Mouse (Mus musculus) stomach, postnatal 0 days (tissue): ENCODE results near the gene Galntl6. TPM values are rescaled to one million over a fixed set of nuclear protein-coding genes. Genes with fewer than 3 reads are reported as not detected.
"Not testable (repeated sequence)": the region's sequence is repeated elsewhere in the genome, so short reads cannot be mapped to it uniquely, and the experiment has no call there.

Experiments used
- ATAC-seq: fragments of 200-750 bp; cut with Nextera tagmentation; 2 replicates; pipeline ENCODE4 v1.8.0; 2017; ENCODE audit not compliant: low FRiP score, low TSS enrichment
- DNase-seq: peaks from one replicate; pipeline ENCODE4 v3.0.0-alpha.2; 2016; ENCODE audit warnings: low spot score
- H3K27ac ChIP-seq: fragments of 300-500 bp; sonication (generic); replicated peaks from 2 replicates; pipeline ENCODE4 v1.5.1; 2014; ENCODE audit warnings: mild to moderate bottlenecking, control low read depth
- H3K27me3 ChIP-seq: fragments of 300-500 bp; sonication (generic); 2 replicates; pipeline ENCODE4 v1.6.1; 2014; ENCODE audit warnings: low read length; ENCODE audit not compliant: control insufficient read depth, insufficient read depth
- H3K36me3 ChIP-seq: fragments of 300-500 bp; sonication (generic); 2 replicates; pipeline ENCODE4 v1.6.1; 2014; ENCODE audit warnings: low read length, mixed read lengths; ENCODE audit not compliant: control insufficient read depth, insufficient read depth
- H3K4me1 ChIP-seq: fragments of 300-500 bp; sonication (generic); replicated peaks from 2 replicates; pipeline ENCODE4 v1.6.1; 2014; ENCODE audit warnings: antibody characterized with exemption; ENCODE audit not compliant: control insufficient read depth, insufficient read depth
- H3K4me2 ChIP-seq: fragments of 300-500 bp; sonication (generic); replicated peaks from 2 replicates; pipeline ENCODE4 v1.6.1; 2014; ENCODE audit warnings: low read depth, mild to moderate bottlenecking, control low read depth, moderate library complexity
- H3K4me3 ChIP-seq: fragments of 300-500 bp; sonication (generic); 2 replicates; pipeline ENCODE4 v1.5.1; 2014; ENCODE audit warnings: low read depth, low read length, control low read depth
- H3K9ac ChIP-seq: fragments of 300-500 bp; sonication (generic); 2 replicates; pipeline ENCODE4 v1.6.1; 2014; ENCODE audit warnings: mild to moderate bottlenecking, low read length, control low read depth, mixed read lengths
- H3K9me3 ChIP-seq: fragments of 300-500 bp; sonication (generic); 2 replicates; pipeline ENCODE4 v1.6.1; 2016; ENCODE audit warnings: low read length; ENCODE audit not compliant: control insufficient read depth
- CTCF ChIP-seq: IDR thresholded peaks from 2 replicates; pipeline ENCODE4 v1.5.1; 2016; ENCODE audit warnings: antibody characterized with exemption, low read depth, mild to moderate bottlenecking, moderate library complexity
- EP300 ChIP-seq: optimal IDR thresholded peaks from 2 replicates; pipeline ENCODE3; 2016; ENCODE audit warnings: antibody characterized with exemption
- WGBS: fragments of 180-500 bp; shearing (Covaris S2); extraction: QIAGEN DNeasy Blood & Tissue Kit; methylation state at CpG from one replicate; pipeline ENCODE4 v1.1.7; 2014; 5-methylcytosine and 5-hydroxymethylcytosine counted together
- polyA plus RNA-seq: library from polyadenylated mRNA; unstranded; fragments of >200 nt; fragmentation: Nextera tagmentation; extraction: Ambion mirVana; gene quantifications from 2 replicates; pipeline ENCODE4 v1.2.1, GENCODE M21; 2015

Galntl6 gene
- polyA plus RNA-seq, 1 experiment from 2014 or later: 3.8 TPM

DNA sequence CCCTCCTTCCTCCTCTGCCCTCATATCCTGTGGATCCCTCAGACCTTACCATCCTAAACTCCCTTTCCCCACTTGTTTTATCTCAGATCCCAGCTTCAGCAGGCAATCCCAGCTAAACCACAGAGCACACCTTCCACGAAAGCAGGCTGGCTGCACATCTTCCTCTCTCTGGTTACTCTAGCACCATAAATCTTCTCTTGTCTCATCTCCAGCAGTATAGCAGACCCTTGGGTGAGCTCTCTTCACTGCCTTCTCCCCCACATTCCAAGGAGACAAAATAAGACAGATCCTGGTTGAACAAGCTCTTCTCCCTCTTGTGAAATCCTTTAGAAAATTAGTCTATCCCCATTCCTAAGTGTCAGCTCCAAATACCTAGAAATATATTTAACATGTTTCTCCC is 389.0 kb downstream of the Galntl6 start:
- ATAC-seq: no peak

DNA sequence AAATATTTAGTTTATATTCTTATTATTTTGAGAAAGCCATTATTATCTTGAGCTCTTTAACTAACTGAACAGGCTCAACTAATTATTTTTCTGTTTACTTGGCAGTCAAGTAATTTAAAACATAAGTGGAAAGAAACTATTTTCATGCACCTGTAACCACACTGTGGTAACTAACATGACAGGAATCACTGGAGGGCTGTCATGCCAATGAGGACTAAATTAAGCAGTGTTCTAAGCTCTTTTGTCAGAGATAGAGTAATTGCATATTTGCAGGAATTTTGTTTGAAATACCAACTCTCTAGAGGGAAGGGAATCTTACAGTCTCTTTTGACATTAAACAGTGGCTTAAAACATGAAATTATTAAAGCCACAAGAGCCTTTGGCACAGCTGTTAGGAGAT is 390.5 kb downstream of the Galntl6 start:
- Histone ChIP-seq H3K9ac (no peak overlapping the region), H3K9me3 (no peaks in the 10 kb centered on the region), H3K27me3 (no peaks in the 10 kb centered on the region), H3K27ac (no peak overlapping the region), H3K4me1 (no peaks in the 10 kb centered on the region), H3K4me2 (no peak overlapping the region), H3K4me3 (no peak overlapping the region), H3K36me3 (no peaks in the 10 kb centered on the region)
- ATAC-seq (no peak), DNase-seq (no peak)
- no peak for TF ChIP-seq EP300
- TF ChIP-seq CTCF: no peak

More for the DNA sequence above, 389.0 kb downstream of the Galntl6 start:
- 39% methylated on average over 1 of the region's 1 CpGs for WGBS
- Histone ChIP-seq H3K9me3 (no peaks in the 10 kb centered on the region), H3K27me3 (no peaks in the 10 kb centered on the region), H3K4me3 (no peak overlapping the region), H3K4me2 (no peak overlapping the region), H3K9ac (no peak overlapping the region), H3K27ac (no peak overlapping the region), H3K36me3 (no peaks in the 10 kb centered on the region), H3K4me1 (no peaks in the 10 kb centered on the region)
- TF ChIP-seq CTCF (no peak), EP300 (no peak)
- no peak for DNase-seq

DNA sequence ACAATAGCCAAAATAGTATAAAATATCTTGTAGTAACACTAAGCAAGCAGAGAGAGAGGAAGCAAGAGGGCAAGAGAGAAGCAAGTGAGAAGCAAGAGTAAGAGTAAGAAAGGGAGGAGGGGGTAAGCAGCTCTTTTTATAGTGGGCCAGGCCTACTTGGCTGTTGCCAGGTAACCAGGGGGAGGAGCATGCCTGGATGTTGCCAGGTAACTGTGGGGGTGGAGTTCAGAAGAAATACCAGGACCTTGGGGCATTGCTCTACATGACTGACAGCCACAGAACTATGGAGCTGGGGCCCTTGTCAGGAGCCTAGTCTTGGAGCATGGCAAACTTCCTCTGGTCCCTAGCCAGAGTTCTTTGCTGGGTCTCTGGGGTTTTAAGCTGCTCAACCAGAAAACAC is 401.9 kb downstream of the Galntl6 start:
- no peak for TF ChIP-seq EP300
- TF ChIP-seq CTCF: no peak
- Histone ChIP-seq H3K27me3 (no peaks in the 10 kb centered on the region), H3K9ac (no peak overlapping the region), H3K36me3 (no peaks in the 10 kb centered on the region), H3K9me3 (no peaks in the 10 kb centered on the region), H3K4me2 (no peak overlapping the region), H3K4me3 (no peak overlapping the region), H3K4me1 (no peaks in the 10 kb centered on the region), H3K27ac (no peak overlapping the region)
- DNase-seq (no peak), ATAC-seq (no peak)

DNA sequence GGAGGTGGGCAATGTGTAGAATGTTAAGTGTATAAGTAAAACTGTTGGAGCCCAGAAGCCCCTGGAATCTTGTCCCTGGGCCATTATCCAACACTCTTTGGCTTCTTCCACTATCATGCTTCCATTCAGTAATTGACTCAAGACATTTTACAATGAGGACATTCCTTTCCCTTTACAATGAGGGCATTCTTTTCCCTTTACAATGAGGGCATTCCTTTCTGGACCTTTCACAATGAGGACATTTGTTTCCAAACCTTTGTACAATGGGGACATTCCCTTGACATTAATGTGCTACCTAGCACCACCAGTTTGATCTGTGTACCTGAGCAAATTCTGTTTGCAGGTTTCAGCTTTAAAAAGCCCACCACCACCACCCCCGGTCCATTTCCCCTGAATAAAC is 403.4 kb downstream of the Galntl6 start:
- H3K4me3 ChIP-seq: no peak overlapping the region
- no peaks in the 10 kb centered on the region for H3K9me3 ChIP-seq
- H3K4me2 ChIP-seq: no peak overlapping the region
- H3K36me3 ChIP-seq: no peaks in the 10 kb centered on the region
- no peak for ATAC-seq
- TF ChIP-seq EP300 (no peak), CTCF (no peak)
- H3K4me1 ChIP-seq: no peaks in the 10 kb centered on the region
- no peak overlapping the region for H3K27ac ChIP-seq
- no peaks in the 10 kb centered on the region for H3K27me3 ChIP-seq
- DNase-seq: no peak
- no peak overlapping the region for H3K9ac ChIP-seq
- 48% methylated on average over 1 of the region's 1 CpGs for WGBS

DNA sequence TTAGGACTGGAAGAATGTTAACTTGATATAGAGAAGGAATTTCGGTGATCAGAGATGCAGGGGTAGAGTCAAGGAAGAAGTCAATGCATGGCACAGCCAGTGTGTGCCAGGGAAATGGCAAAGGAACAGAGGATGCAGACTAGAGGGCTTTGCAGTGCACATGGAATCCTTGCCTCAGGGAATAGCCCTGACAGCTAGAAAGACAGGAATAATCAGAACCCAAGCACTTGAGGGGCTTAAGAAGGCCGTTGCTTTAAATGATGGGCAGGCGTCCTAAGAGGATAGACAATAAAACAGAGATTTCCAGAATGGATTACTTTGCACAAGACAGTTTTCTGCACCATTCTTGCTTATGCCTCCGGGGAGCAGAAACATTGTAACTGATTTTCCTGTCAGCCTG is 425.3 kb downstream of the Galntl6 start:
- H3K36me3 ChIP-seq: no peaks in the 10 kb centered on the region
- no peak for DNase-seq
- ATAC-seq: no peak
- no peak overlapping the region for H3K9ac ChIP-seq
- H3K27ac ChIP-seq: no peak overlapping the region
- no peaks in the 10 kb centered on the region for H3K9me3 ChIP-seq
- H3K4me3 ChIP-seq: no peak overlapping the region
- H3K4me2 ChIP-seq: no peak overlapping the region
- H3K4me1 ChIP-seq: no peaks in the 10 kb centered on the region
- 80% methylated on average over 4 of the region's 4 CpGs for WGBS
- TF ChIP-seq EP300 (no peak), CTCF (no peak)
- no peaks in the 10 kb centered on the region for H3K27me3 ChIP-seq

DNA sequence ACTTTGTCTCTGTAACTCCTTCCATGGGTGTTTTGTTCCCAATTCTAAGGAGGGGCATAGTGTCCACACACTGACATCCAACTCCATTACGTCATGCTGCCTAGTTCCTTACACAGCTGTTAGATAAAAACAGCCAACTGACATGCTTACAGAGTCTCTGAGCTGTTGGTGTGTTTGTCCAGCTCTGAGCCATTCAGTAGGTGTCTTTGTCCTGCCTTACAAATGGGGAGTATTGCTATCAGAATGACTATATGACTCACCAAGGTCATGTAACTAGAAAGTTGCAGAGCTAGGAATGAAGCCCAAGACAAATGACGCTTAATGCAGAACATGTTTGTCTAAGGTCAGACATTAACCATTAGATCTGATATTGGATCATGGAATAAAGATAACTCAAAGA is 449.1 kb downstream of the Galntl6 start:
- WGBS: 65% methylated on average over 2 of the region's 2 CpGs
- H3K27me3 ChIP-seq, H3K27ac ChIP-seq, H3K36me3 ChIP-seq, H3K9me3 ChIP-seq, H3K4me2 ChIP-seq, H3K9ac ChIP-seq, H3K4me3 ChIP-seq, DNase-seq, H3K4me1 ChIP-seq: not testable (repeated sequence)
- ATAC-seq: peak; percentile 83
